Mouse (Mus musculus) hindbrain, postnatal 0 days (tissue): Measurements from ENCODE around the gene Klhdc8b. TPM values are rescaled to one million over a fixed set of nuclear protein-coding genes. Genes with fewer than 3 reads are reported as not detected.

Source experiments
- ATAC-seq: fragments of 200-750 bp; cut with Nextera tagmentation; 2 replicates; pipeline ENCODE4 v1.8.0; 2017; ENCODE audit warnings: mild to moderate bottlenecking, moderate TSS enrichment, moderate library complexity
- DNase-seq: peaks from one replicate; pipeline ENCODE4 v3.0.0-alpha.2; 2015; ENCODE audit warnings: low spot score
- H3K27ac ChIP-seq: fragments of 300-500 bp; sonication (generic); 2 replicates; pipeline ENCODE4 v1.5.1; 2014; ENCODE audit warnings: mild to moderate bottlenecking
- H3K27me3 ChIP-seq: fragments of 300-500 bp; sonication (generic); 2 replicates; pipeline ENCODE4 v1.6.1; 2014; ENCODE audit warnings: low read length, mixed read lengths; ENCODE audit not compliant: insufficient read depth
- H3K36me3 ChIP-seq: fragments of 300-500 bp; sonication (generic); 2 replicates; pipeline ENCODE4 v1.6.1; 2014; ENCODE audit warnings: low read length, mixed read lengths; ENCODE audit not compliant: insufficient read depth
- H3K4me1 ChIP-seq: fragments of 300-500 bp; sonication (generic); 2 replicates; pipeline ENCODE4 v1.6.1; 2014; ENCODE audit warnings: antibody characterized with exemption, low read length, mixed read lengths; ENCODE audit not compliant: insufficient read depth
- H3K4me2 ChIP-seq: fragments of 300-500 bp; sonication (generic); 2 replicates; pipeline ENCODE4 v1.6.1; 2014; ENCODE audit warnings: low read depth, mild to moderate bottlenecking, low read length, moderate library complexity, mixed read lengths
- H3K4me3 ChIP-seq: fragments of 300-500 bp; sonication (generic); 2 replicates; pipeline ENCODE4 v1.5.1; 2014; ENCODE audit warnings: low read length
- H3K9ac ChIP-seq: fragments of 300-500 bp; sonication (generic); replicated peaks from 2 replicates; pipeline ENCODE4 v1.6.1; 2014; ENCODE audit warnings: mild to moderate bottlenecking, low read length, moderate library complexity, mixed read lengths
- H3K9me3 ChIP-seq: fragments of 300-500 bp; sonication (generic); 2 replicates; pipeline ENCODE4 v1.6.1; 2016; ENCODE audit warnings: low read length, mixed read lengths
- CTCF ChIP-seq: IDR thresholded peaks from 2 replicates; pipeline ENCODE4 v1.5.1; 2016; ENCODE audit warnings: antibody characterized with exemption, control low read depth, low read depth
- WGBS: fragments of 180-500 bp; shearing (Covaris S2); extraction: QIAGEN DNeasy Blood & Tissue Kit; methylation state at CpG from one replicate; pipeline ENCODE4 v1.1.7; 2014; 5-methylcytosine and 5-hydroxymethylcytosine counted together
- polyA plus RNA-seq: library from polyadenylated mRNA; unstranded; fragments of >200 nt; fragmentation: Nextera tagmentation; extraction: Ambion mirVana; gene quantifications from 2 replicates; pipeline ENCODE4 v1.2.1, GENCODE M21; 2015
- total RNA-seq: library from RNA; depleted of rRNA; stranded (reverse); fragments of >200 nt; gene quantifications from 2 replicates; pipeline ENCODE4 v1.2.3, GENCODE M21; 2014

The Klhdc8b gene
- total and polyA plus RNA-seq, 2 experiments from 2014 or later: 46.5 to 72.8 TPM

DNA sequence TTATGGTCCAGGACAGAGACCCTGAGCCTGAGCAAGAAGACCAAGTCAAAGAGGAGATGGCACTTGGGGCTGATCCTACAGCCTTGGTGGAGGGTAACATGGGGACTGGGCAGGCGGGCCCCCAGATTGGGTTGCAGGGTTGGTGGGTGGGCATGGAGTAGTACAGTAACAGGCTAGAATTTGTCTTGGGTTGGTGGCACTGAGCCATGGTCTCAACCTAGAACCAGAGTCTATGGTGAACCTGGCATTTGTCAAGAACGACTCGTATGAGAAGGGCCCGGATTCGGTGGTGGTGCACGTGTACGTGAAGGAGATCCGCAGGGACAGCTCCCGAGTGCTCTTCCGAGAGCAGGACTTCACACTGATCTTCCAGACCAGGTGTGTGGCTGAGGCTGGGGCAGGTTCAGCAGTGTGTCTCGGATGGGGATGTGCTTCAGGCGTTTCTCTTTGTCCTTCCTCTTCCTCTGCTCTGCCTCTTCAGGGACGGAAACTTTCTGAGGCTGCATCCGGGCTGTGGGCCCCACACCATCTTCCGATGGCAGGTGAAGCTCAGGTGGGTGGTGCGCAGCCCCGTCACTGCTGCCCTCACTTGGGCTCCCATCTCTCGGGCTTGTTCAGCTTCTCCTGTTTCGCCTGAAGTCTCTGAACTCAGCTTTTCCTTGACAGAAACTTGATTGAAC lies 32.9 kb upstream of the Klhdc8b start:
- H3K4me3 ChIP-seq: no peak overlapping the region
- no peak overlapping the region for H3K27ac ChIP-seq
- H3K27me3 ChIP-seq: no peaks in the 10 kb centered on the region
- H3K9me3 ChIP-seq: no peaks in the 10 kb centered on the region
- TF ChIP-seq CTCF: no peak
- H3K4me2 ChIP-seq: no peak overlapping the region
- DNase-seq (no peak), ATAC-seq (no peak)
- H3K9ac ChIP-seq: no peak overlapping the region
- peaks cover 67% of the 10 kb centered on the region for H3K36me3 ChIP-seq
- 96% methylated on average over 19 of the region's 19 CpGs for WGBS
- H3K4me1 ChIP-seq: peaks cover 16% of the 10 kb centered on the region

DNA sequence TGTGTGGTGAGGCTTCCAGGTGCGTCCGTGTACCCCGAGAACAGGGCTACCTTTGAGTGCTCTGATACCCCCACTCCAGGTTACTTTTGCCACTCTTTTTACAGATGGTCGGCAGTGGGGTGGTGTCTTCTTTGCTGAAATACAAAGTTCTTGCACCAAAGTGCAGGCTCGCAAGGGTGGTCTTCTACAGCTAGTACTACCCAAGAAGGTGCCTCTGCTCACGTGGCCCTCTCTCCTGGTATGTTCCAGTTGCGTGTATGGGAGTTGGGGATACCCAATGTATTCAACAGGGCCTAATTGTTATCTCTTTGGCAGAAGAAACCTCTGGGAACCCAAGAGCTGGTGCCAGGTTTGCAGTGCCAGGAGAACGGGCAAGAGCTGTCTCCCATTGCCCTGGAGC lies 31.9 kb upstream of the Klhdc8b start:
- Histone ChIP-seq H3K27ac (no peak overlapping the region), H3K9me3 (no peaks in the 10 kb centered on the region), H3K4me2 (no peak overlapping the region), H3K4me1 (peaks cover 16% of the 10 kb centered on the region), H3K36me3 (peaks cover 56% of the 10 kb centered on the region), H3K27me3 (no peaks in the 10 kb centered on the region), H3K4me3 (no peak overlapping the region), H3K9ac (no peak overlapping the region)
- DNase-seq: no peak
- no peak for ATAC-seq
- 99% methylated on average over 8 of the region's 8 CpGs for WGBS
- TF ChIP-seq CTCF: no peak

DNA sequence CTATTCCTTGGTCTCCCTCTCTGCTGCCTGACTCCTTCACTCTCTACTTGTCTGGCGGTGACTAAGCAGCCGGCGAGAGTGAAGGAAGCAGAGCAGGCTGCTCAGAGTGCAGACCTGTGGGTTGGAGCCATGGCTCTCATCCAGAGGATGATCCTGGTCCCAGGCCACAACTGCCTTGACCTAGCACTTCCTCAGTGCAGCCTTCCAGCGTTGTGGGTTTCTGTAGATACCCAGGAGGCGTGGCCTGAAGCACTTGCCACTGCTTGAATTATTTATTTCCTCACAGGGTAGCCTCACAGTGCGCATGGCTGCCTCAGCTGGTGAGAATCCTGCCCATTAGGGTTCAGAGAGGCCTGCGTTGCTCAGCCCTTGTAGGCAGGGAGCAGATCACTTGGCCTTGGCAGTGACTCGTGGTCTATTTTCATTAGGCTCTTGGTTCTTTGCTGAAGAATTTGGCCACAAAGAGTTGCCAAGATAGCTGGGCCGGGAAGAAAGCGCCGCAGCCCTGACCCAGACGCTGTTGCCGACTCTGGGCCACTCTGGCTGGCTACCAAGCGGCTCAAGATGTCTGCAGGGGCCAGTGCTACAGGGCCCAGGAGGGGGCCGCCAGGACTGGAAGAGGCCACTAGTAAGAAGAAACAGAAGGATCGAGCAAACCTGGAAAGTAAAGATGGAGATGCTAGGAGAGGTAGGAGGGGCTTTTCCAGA lies 30.8 kb upstream of the Klhdc8b start:
- Histone ChIP-seq H3K27ac (peak overlapping the region; percentile 45; the same call in 1 of the 2 replicates), H3K4me2 (peak overlapping the region; percentile 76), H3K4me3 (no peak overlapping the region), H3K36me3 (peaks cover 46% of the 10 kb centered on the region), H3K9me3 (no peaks in the 10 kb centered on the region), H3K9ac (peak overlapping the region; percentile 96), H3K27me3 (no peaks in the 10 kb centered on the region), H3K4me1 (peaks cover 16% of the 10 kb centered on the region)
- DNase-seq: no peak
- 83% methylated on average over 16 of the region's 16 CpGs for WGBS
- no peak for ATAC-seq
- no peak for TF ChIP-seq CTCF

- WGBS: 8% methylated on average over 12 of the region's 12 CpGs
- no peak for TF ChIP-seq CTCF
- H3K4me1 ChIP-seq: peaks cover 16% of the 10 kb centered on the region
- H3K9ac ChIP-seq: peak overlapping the region; percentile 96
- no peak for DNase-seq
- H3K27me3 ChIP-seq: no peaks in the 10 kb centered on the region
- H3K9me3 ChIP-seq: no peaks in the 10 kb centered on the region
- no peak for ATAC-seq
- H3K4me2 ChIP-seq: peak overlapping the region; percentile 76
- H3K36me3 ChIP-seq: peaks cover 36% of the 10 kb centered on the region
- H3K27ac ChIP-seq: peak overlapping the region; percentile 97
- H3K4me3 ChIP-seq: peak overlapping the region; percentile 95
These were observed 29.9 kb upstream of the Klhdc8b start for GRCm38 (mm10) chr9:108491286-108491580.

DNA sequence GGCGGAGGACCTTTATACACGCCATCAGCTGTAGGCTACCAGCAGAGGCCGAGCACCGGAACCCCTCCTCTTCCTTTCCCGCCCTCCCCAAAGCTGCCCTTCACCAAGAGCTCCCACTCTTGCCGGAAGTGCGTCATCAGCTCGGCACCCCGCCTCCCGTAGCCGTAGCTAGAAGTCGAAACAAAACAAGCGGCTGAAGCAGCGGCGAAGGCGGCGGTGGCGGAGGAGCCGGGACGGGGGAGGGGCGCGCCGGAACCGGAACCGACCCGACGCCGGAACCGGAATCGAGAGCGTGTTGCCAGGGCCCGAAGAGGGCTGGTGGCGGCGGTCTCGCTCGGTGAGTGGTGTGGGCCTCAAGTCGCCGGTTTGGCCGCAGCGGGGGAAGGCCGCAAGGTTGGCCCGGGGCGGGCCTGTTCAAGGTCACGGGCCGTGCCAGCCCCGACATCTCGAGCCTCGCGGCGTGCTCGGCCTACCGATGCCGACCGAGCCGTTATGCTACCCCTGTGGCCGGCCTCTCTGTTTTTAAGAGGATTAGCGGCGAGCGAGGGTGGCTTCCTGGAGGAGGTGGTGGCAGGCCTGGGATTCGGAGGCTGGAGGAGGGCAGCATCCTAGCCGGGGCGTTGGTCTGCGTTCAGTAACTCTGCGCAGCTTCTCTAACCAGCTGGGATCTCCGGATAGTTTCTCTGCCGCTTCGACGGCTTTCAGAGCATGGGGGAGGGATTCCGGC lies 29.3 kb upstream of the Klhdc8b start, which contains the start of gene Usp19:
Gene Usp19, plus strand, starts transcription at position 44 of the 727 bp plus-strand sequence.
- ATAC-seq (peak; percentile 96), DNase-seq (peak; percentile 98)
- Histone ChIP-seq H3K36me3 (peaks cover 31% of the 10 kb centered on the region), H3K4me3 (peak within 1 kb of the TSS; percentile 95), H3K27ac (peak within 1 kb of the TSS; percentile 97), H3K4me2 (peak within 1 kb of the TSS; percentile 76), H3K27me3 (no peaks in the 10 kb centered on the region), H3K9me3 (no peaks in the 10 kb centered on the region), H3K9ac (peak within 1 kb of the TSS; percentile 96), H3K4me1 (peaks cover 16% of the 10 kb centered on the region)
- under 1% methylated on average over 69 of the region's 69 CpGs for WGBS
- TF ChIP-seq CTCF: no peak; the same call in 1 of the 2 replicates

- Histone ChIP-seq H3K9ac (peak overlapping the region; percentile 96), H3K9me3 (no peaks in the 10 kb centered on the region), H3K4me3 (peak overlapping the region; percentile 95), H3K4me1 (peaks cover 16% of the 10 kb centered on the region), H3K4me2 (peak overlapping the region; percentile 76), H3K36me3 (peaks cover 25% of the 10 kb centered on the region), H3K27me3 (no peaks in the 10 kb centered on the region), H3K27ac (peak overlapping the region; percentile 97)
- WGBS: 56% methylated on average over 26 of the region's 26 CpGs
- peak; percentile 4; the same call in 1 of the 2 replicates for TF ChIP-seq CTCF
- DNase-seq (no peak), ATAC-seq (no peak)
These were observed 28.5 kb upstream of the Klhdc8b start for GRCm38 (mm10) chr9:108489702-108490558.
